Mouse (Mus musculus) midbrain, embryonic 15.5 days (tissue): ENCODE measurements around the gene Atp5b. TPM values are rescaled to one million over a fixed set of nuclear protein-coding genes. Genes with fewer than 3 reads are reported as not detected.
"Not testable (repeated sequence)": the region's sequence is repeated elsewhere in the genome, so short reads cannot be mapped to it uniquely, and the experiment has no call there.

Source experiments
- ATAC-seq: fragments of 200-750 bp; cut with Nextera tagmentation; replicated peaks from 2 replicates; pipeline ENCODE4 v1.8.0; 2017; ENCODE audit warnings: moderate TSS enrichment
- H3K27ac ChIP-seq: fragments of 300-500 bp; sonication (generic); 2 replicates; pipeline ENCODE4 v1.5.1; 2015; ENCODE audit warnings: mild to moderate bottlenecking, inconsistent platforms
- H3K27me3 ChIP-seq: fragments of 300-500 bp; sonication (generic); replicated peaks from 2 replicates; pipeline ENCODE4 v1.6.1; 2015; ENCODE audit warnings: inconsistent platforms
- H3K36me3 ChIP-seq: fragments of 300-500 bp; sonication (generic); replicated peaks from 2 replicates; pipeline ENCODE4 v1.6.1; 2015; ENCODE audit warnings: inconsistent platforms
- H3K4me1 ChIP-seq: fragments of 300-500 bp; sonication (generic); 2 replicates; pipeline ENCODE4 v1.6.1; 2015; ENCODE audit warnings: inconsistent platforms
- H3K4me2 ChIP-seq: fragments of 300-500 bp; sonication (generic); 2 replicates; pipeline ENCODE4 v1.6.1; 2015; ENCODE audit warnings: inconsistent platforms, mild to moderate bottlenecking, moderate library complexity
- H3K4me3 ChIP-seq: fragments of 300-500 bp; sonication (generic); 2 replicates; pipeline ENCODE4 v1.5.1; 2015; ENCODE audit warnings: mild to moderate bottlenecking, inconsistent platforms
- H3K9ac ChIP-seq: fragments of 300-500 bp; sonication (generic); 2 replicates; pipeline ENCODE4 v1.6.1; 2015; ENCODE audit warnings: mild to moderate bottlenecking, inconsistent platforms
- H3K9me3 ChIP-seq: fragments of 300-500 bp; sonication (generic); 2 replicates; pipeline ENCODE4 v1.6.1; 2016; ENCODE audit warnings: inconsistent platforms
- WGBS: fragments of 180-500 bp; shearing (Covaris S2); methylation state at CpG from one replicate; pipeline ENCODE4 v1.1.7; 2015; ENCODE audit warnings: mixed read lengths; 5-methylcytosine and 5-hydroxymethylcytosine counted together
- polyA plus RNA-seq: library from polyadenylated mRNA; unstranded; fragments of >200 nt; fragmentation: Nextera tagmentation; extraction: Ambion mirVana; gene quantifications from 2 replicates; pipeline ENCODE4 v1.2.1, GENCODE M21; 2015

Gene Atp5b
- polyA plus RNA-seq, 1 experiment from 2014 or later = 2,030 TPM

DNA sequence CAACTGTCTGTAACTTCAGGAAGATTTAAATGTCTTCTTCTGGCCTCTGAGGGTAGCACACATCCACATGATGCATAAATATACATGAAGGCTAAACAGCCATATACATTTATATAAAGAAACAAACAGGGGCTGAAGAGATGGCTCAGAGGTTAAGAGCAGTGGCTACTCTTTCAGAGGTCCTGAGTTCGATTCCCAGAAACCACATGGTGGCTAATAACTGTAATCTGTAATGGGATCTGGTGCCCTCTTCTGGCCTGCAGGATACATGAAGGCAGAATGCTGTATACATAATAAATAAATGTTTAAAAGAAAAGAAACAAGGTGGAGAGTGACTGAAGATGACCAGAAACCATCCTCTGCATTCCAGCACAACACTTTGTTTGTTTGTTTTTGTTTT, 2.6 kb upstream of the Atp5b start:
- Histone ChIP-seq H3K36me3 (peaks cover 17% of the 10 kb centered on the region), H3K4me3 (no peak overlapping the region), H3K27ac (no peak overlapping the region), H3K4me2 (no peak overlapping the region), H3K27me3 (no peaks in the 10 kb centered on the region), H3K9me3 (no peaks in the 10 kb centered on the region), H3K9ac (no peak overlapping the region), H3K4me1 (peaks cover 22% of the 10 kb centered on the region)
- ATAC-seq = no peak
- 90% methylated on average over 1 of the region's 1 CpGs for WGBS

DNA sequence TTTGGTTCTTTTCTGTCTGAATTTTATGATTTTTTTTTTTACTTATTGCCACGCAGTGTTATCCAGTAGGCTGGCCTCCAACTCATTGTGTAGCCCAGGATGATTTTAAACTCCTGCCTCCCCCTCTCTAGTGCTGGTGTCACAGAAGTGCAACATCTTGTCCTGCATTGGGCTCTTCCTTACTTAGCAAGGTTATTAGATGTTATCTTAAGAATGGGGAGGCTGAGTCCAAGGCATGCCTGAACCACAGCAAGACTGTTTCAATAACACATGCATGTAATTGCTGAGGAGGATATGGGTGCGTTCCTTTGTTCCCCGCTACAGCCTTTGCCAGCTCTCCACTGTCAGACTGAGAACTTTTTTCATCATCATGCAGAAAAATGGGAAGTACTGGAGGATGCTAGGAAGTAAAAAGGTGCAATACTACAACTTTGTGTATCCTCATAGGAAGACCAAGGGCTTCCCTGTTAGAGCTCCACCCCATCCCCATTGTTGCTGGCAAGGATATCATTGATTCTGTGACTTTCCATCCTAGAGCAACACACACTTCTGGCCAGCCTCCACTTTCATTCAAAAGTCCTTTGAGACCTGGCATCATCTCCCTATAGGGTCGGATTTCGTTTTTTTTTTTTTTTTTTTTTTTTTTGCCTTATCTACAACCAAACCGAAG, 1.1 kb upstream of the Atp5b start:
- peak overlapping the region; percentile 70 for H3K4me3 ChIP-seq
- no peak for ATAC-seq
- H3K9ac ChIP-seq = peak overlapping the region; percentile 75; the same call in 1 of the 2 replicates
- 68% methylated on average over 6 of the region's 6 CpGs for WGBS
- peaks cover 31% of the 10 kb centered on the region for H3K4me1 ChIP-seq
- H3K9me3 ChIP-seq = no peaks in the 10 kb centered on the region
- H3K27ac ChIP-seq = peak overlapping the region; percentile 90
- H3K4me2 ChIP-seq = peak overlapping the region; percentile 69
- peaks cover 29% of the 10 kb centered on the region for H3K36me3 ChIP-seq
- H3K27me3 ChIP-seq = no peaks in the 10 kb centered on the region

DNA sequence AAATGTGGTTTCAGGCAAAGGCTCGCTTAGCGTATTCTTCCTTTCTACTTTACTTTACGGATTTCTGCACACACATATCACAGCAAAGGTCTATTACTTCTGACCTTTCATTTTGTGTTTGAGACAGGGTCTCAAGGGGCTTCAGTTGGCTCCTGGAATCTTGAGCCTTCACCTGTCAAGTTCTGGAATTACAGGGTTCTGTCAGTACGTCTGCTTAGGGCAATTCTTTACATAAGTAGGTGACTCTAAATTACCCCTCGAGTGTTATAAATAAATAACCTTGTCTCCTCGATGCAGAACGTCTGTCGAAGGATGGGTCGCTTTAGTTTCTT, 630 bp upstream of the Atp5b start:
- Histone ChIP-seq H3K4me2 (peak overlapping the region; percentile 69), H3K27ac (peak overlapping the region; percentile 90), H3K36me3 (peaks cover 25% of the 10 kb centered on the region), H3K27me3 (no peaks in the 10 kb centered on the region), H3K4me3 (peak overlapping the region; percentile 70), H3K9ac (peak overlapping the region; percentile 75), H3K9me3 (no peaks in the 10 kb centered on the region), H3K4me1 (peaks cover 31% of the 10 kb centered on the region)
- WGBS = 16% methylated on average over 9 of the region's 9 CpGs
- no peak for ATAC-seq

DNA sequence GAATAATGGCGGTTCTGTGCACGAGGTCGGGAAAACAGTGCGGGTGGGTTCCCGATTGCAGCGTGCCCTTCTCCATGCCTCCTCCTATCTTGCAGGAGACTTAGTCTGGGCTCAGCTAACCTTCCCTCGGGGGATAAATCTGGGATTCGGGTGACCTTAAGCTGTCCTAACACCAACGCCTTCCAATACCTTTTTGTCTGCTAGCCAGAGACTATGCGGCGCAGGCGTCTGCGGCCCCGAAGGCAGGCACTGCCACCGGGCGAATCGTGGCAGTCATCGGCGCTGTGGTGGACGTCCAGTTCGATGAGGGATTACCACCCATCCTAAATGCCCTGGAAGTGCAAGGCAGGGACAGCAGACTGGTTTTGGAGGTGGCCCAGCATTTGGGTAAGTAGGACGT, 615 bp downstream of the Atp5b start:
- Histone ChIP-seq H3K36me3 (peaks cover 35% of the 10 kb centered on the region), H3K4me3 (peak overlapping the region; percentile 70), H3K9me3 (no peaks in the 10 kb centered on the region), H3K9ac (peak overlapping the region; percentile 84), H3K27ac (peak overlapping the region; percentile 91), H3K4me2 (peak overlapping the region; percentile 78), H3K27me3 (no peaks in the 10 kb centered on the region), H3K4me1 (peaks cover 31% of the 10 kb centered on the region)
- peak; percentile 15 for ATAC-seq
- WGBS = under 1% methylated on average over 22 of the region's 22 CpGs

DNA sequence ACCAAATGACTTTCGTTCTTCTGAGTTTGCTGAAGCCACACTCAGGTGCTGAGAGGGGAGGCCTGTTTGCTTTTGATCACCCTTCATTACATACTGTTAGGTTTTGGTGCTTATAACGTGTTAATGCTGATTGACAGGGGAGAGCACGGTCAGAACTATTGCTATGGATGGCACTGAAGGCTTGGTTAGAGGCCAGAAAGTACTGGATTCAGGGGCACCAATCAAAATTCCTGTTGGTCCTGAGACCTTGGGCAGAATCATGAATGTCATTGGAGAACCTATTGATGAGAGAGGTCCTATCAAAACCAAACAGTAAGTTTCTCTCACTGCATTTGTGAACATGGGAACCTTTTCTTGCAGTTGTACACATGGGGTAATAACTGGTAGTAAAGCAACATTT, 1.1 kb downstream of the Atp5b start:
- Histone ChIP-seq H3K27ac (peak overlapping the region; percentile 91), H3K9ac (peak overlapping the region; percentile 84), H3K4me1 (peaks cover 31% of the 10 kb centered on the region), H3K36me3 (peaks cover 39% of the 10 kb centered on the region), H3K4me3 (peak overlapping the region; percentile 70), H3K9me3 (no peaks in the 10 kb centered on the region), H3K27me3 (no peaks in the 10 kb centered on the region), H3K4me2 (peak overlapping the region; percentile 78)
- WGBS = 2% methylated on average over 3 of the region's 3 CpGs
- ATAC-seq = no peak

DNA sequence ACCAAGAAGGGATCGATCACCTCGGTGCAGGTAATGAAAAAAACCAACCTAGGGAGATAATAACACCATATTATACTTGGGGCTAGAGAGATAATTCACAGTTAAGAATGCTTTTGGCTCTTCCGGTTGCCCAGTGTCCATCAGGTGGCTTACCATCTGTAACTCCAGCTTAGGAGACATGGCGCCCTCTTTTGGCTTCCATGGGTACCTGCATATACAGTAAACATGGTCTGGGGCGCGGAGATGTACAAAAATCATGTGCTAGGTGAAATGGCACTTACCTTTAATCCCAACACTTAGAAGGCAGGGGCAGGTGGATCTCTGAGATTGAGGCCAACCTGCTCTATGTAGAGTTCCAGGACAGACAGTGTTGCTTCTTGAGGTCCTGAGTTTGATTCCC, 3.3 kb downstream of the Atp5b start:
- Histone ChIP-seq H3K4me1 (peaks cover 42% of the 10 kb centered on the region), H3K27me3 (no peaks in the 10 kb centered on the region), H3K4me3 (no peak overlapping the region), H3K9ac (0 out of 2 replicates have a peak overlapping the region, but pooled peaks have one; percentile 8), H3K9me3 (no peaks in the 10 kb centered on the region), H3K4me2 (no peak overlapping the region), H3K36me3 (peaks cover 52% of the 10 kb centered on the region), H3K27ac (no peak overlapping the region)
- 79% methylated on average over 6 of the region's 6 CpGs for WGBS
- no peak for ATAC-seq

DNA sequence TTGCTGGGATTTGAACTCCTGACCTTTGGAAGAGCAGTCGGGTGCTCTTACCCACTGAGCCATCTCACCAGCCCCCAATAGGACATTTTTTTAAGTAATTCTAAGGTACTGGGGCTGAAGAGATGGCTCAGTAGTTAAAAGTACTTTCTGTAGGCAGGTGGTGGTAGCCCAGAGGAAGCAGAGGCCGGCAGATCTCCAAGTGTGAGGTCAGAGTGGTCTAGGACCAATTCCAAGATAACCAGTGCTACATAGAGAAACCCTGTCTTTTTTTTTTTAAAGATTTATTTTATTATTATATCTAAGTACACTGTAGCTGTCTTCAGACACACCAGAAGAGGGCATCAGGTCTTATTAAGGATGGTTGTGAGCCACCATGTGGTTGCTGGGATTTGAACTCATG, 4.1 kb downstream of the Atp5b start:
- Histone ChIP-seq H3K4me1 (peaks cover 45% of the 10 kb centered on the region), H3K36me3 (peaks cover 52% of the 10 kb centered on the region)
- H3K9ac ChIP-seq, H3K27me3 ChIP-seq, H3K9me3 ChIP-seq, H3K4me2 ChIP-seq, H3K27ac ChIP-seq, ATAC-seq, H3K4me3 ChIP-seq: not testable (repeated sequence)
- 96% methylated on average over 2 of the region's 2 CpGs for WGBS

DNA sequence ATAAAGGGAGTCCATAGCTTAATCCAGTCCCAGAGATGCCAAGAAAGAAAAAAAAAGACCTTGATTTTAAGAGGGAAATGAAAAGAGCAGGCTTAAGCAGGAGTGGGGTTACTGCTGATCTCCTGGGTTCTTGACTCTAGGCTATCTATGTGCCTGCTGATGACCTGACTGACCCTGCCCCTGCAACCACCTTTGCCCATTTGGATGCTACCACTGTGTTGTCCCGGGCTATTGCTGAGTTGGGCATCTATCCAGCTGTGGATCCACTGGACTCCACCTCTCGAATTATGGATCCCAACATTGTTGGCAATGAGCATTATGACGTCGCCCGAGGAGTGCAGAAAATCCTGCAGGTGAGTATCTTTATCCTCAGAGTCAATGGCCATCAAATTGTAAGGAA, 5.1 kb downstream of the Atp5b start:
- Histone ChIP-seq H3K9me3 (no peaks in the 10 kb centered on the region), H3K36me3 (peaks cover 52% of the 10 kb centered on the region), H3K9ac (no peak overlapping the region), H3K4me1 (peaks cover 46% of the 10 kb centered on the region), H3K4me2 (no peak overlapping the region), H3K27me3 (no peaks in the 10 kb centered on the region), H3K4me3 (no peak overlapping the region), H3K27ac (no peak overlapping the region)
- no peak for ATAC-seq
- 91% methylated on average over 5 of the region's 5 CpGs for WGBS

DNA sequence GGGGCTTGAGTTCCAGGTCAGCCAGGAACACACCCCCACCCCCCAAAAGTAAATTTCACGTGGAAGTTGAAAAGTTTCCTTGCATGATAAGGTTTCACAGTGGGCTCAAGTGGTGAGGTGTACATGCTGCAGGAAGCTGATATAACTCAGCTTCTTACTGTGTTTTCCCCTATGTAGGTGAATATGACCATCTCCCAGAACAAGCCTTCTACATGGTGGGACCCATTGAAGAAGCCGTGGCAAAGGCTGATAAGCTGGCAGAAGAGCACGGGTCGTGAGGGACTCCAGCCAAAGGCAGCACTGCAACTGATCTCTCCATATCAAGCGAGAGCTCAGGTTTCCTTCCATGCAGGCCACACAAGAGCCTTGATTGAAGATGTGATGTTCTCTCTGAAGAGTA, 6.8 kb downstream of the Atp5b start:
- WGBS = 77% methylated on average over 5 of the region's 5 CpGs
- Histone ChIP-seq H3K4me2 (no peak overlapping the region), H3K27ac (no peak overlapping the region), H3K4me1 (peaks cover 55% of the 10 kb centered on the region), H3K4me3 (no peak overlapping the region), H3K9me3 (no peaks in the 10 kb centered on the region), H3K36me3 (peaks cover 51% of the 10 kb centered on the region), H3K27me3 (no peaks in the 10 kb centered on the region), H3K9ac (no peak overlapping the region)
- no peak for ATAC-seq

DNA sequence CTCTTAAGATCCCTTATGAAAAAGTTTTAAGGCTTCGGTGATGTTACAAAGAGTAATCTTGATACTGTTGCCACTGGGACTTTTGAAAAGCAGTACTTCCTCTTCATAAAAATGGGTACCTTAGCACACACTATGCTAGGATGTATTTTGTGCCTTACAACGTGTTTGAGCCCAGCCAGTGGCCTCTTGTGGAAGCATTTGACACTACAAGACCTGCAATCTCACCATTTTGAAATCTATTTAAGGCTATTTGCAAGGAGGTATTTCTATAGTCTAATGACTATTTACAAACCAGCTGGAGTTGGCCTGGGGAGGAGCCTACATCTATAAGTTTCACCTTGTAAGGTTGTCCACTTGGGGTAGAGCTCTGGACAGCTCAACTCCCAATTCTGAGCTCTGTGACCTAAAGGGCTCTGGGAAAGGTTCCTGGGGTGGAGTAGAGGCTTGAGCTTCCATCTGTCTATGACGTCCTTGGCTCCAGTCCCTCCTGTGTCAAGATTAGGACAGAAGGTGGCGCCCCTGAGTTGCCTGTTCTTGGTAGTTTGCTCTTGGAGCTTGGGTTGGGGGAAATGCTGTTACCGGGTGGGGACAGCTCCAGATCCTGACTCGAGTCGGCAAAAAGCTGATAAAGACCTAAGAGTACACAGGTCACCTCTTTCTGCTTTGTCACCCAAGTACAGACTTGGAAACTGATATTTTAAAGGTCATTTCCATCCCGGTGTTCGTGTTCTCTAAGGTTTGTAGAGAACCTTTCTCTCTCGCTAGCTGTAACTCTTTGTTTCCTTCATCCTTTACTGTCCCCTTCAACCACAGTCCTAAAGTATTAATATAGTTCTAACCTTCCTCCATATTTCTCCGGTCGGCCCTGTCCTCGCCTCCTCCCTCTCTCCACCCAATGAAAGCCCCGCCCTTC, 7.8 kb downstream of the Atp5b start:
- H3K4me1 ChIP-seq = peaks cover 48% of the 10 kb centered on the region
- no peaks in the 10 kb centered on the region for H3K9me3 ChIP-seq
- H3K27me3 ChIP-seq = no peaks in the 10 kb centered on the region
- peak overlapping the region; percentile 87 for H3K4me2 ChIP-seq
- H3K4me3 ChIP-seq = peak overlapping the region; percentile 66
- H3K36me3 ChIP-seq = peaks cover 41% of the 10 kb centered on the region
- peak; percentile 21; the same call in 1 of the 2 replicates for ATAC-seq
- no peak overlapping the region; the same call in 1 of the 2 replicates for H3K9ac ChIP-seq
- peak overlapping the region; percentile 52; the same call in 1 of the 2 replicates for H3K27ac ChIP-seq
- WGBS = 9% methylated on average over 14 of the region's 14 CpGs

DNA sequence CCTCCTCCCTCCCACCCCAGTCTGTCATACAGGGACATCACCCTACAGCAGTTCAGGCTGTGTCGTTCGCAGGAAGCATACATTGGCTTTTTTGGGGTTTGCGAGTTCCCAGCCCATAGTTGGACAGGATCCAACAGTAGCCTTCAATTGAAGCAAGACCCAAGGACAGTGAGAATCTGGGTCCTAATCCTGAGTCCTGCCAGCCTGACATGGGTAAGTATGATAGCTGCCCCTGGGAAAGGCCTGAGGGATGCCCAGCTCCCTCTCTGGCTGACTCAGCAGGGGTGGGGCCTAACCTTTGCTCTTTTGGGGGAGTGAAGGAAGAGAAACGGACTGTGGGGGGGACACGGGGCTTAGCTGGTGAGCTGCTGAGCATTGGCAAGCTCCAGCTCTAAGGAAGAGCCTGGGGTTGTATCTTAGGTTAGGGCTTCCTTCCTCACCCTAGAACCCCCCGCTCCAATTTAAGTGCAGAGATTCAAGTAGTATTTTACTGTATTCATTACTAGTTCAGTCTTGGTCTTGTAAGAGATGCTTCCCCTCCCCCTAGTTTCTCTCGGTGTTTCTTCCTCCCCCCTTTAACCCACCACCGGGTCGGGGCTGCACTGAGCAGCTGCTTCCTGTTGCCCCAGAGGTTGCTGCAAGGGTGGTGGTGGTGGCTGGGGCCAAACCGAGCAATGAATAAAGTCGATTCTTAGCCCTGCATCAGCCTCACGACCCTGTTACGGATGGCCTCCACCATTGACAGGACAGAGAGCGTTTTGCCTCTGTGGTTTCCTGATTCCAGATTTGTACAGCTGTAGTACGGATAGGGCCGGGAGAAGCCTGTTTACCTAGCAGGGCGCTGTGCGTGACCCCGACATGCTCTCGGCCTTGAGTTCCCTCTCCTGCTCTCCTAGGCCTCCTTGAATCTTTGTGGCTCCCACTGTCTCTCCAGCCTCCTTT, 8.8 kb downstream of the Atp5b start, which contains the start of gene Baz2a:
Gene Baz2a, plus strand, starts transcription at position 14 of the 942 bp plus-strand sequence.
- Histone ChIP-seq H3K27me3 (no peaks in the 10 kb centered on the region), H3K9me3 (no peaks in the 10 kb centered on the region), H3K9ac (peak within 1 kb of the TSS; percentile 66), H3K36me3 (peaks cover 31% of the 10 kb centered on the region), H3K4me2 (peak within 1 kb of the TSS; percentile 87), H3K4me1 (peaks cover 46% of the 10 kb centered on the region), H3K27ac (peak within 1 kb of the TSS; percentile 79), H3K4me3 (peak within 1 kb of the TSS; percentile 66)
- peak; percentile 12; the same call in 1 of the 2 replicates for ATAC-seq
- 2% methylated on average over 20 of the region's 20 CpGs for WGBS
